Mouse (Mus musculus) forebrain, embryonic 14.5 days (tissue): Measurements from ENCODE around the gene Snapc5. TPM values are rescaled to one million over a fixed set of nuclear protein-coding genes. Genes with fewer than 3 reads are reported as not detected.
"Not testable (repeated sequence)": the region's sequence is repeated elsewhere in the genome, so short reads cannot be mapped to it uniquely, and the experiment has no call there.

Experiments used
- ATAC-seq: fragments of 200-750 bp; cut with Nextera tagmentation; 2 replicates; pipeline ENCODE4 v1.8.0; 2017; ENCODE audit warnings: mild to moderate bottlenecking, moderate library complexity
- DNase-seq: peaks from one replicate; pipeline ENCODE4 v3.0.0-alpha.2; 2015; ENCODE audit warnings: low spot score
- H3K27ac ChIP-seq: fragments of 300-500 bp; sonication (generic); 2 replicates; pipeline ENCODE4 v1.5.1; 2014; ENCODE audit warnings: low read depth, mild to moderate bottlenecking, control low read depth, low read length, moderate library complexity
- H3K27me3 ChIP-seq: fragments of 300-500 bp; sonication (generic); replicated peaks from 2 replicates; pipeline ENCODE4 v1.6.1; 2014; ENCODE audit warnings: low read length, control low read depth, mixed read lengths; ENCODE audit not compliant: control insufficient read depth, insufficient read depth
- H3K36me3 ChIP-seq: fragments of 300-500 bp; sonication (generic); 2 replicates; pipeline ENCODE4 v1.6.1; 2014; ENCODE audit warnings: low read length, control low read depth; ENCODE audit not compliant: control insufficient read depth, insufficient read depth
- H3K4me1 ChIP-seq: fragments of 300-500 bp; sonication (generic); 2 replicates; pipeline ENCODE4 v1.6.1; 2014; ENCODE audit warnings: antibody characterized with exemption, low read length, control low read depth; ENCODE audit not compliant: control insufficient read depth, insufficient read depth
- H3K4me2 ChIP-seq: fragments of 300-500 bp; sonication (generic); 2 replicates; pipeline ENCODE4 v1.6.1; 2014; ENCODE audit warnings: mild to moderate bottlenecking, control low read depth, low read length
- H3K4me3 ChIP-seq: fragments of 300-500 bp; sonication (generic); 2 replicates; pipeline ENCODE4 v1.5.1; 2014; ENCODE audit warnings: low read depth, low read length, control low read depth
- H3K9ac ChIP-seq: fragments of 300-500 bp; sonication (generic); 2 replicates; pipeline ENCODE4 v1.6.1; 2014; ENCODE audit warnings: mild to moderate bottlenecking, low read length, control low read depth, moderate library complexity
- H3K9me3 ChIP-seq: fragments of 300-500 bp; sonication (generic); replicated peaks from 2 replicates; pipeline ENCODE4 v1.6.1; 2016; ENCODE audit warnings: low read length, control low read depth, mixed read lengths; ENCODE audit not compliant: control insufficient read depth
- WGBS: fragments of 180-500 bp; shearing (Covaris S2); extraction: QIAGEN DNeasy Blood & Tissue Kit; methylation state at CpG from one replicate; pipeline ENCODE4 v1.1.7; 2014; 5-methylcytosine and 5-hydroxymethylcytosine counted together
- polyA plus RNA-seq: library from polyadenylated mRNA; unstranded; fragments of >200 nt; fragmentation: Nextera tagmentation; extraction: Ambion mirVana; gene quantifications from 2 replicates; pipeline ENCODE4 v1.2.1, GENCODE M21; 2014

Snapc5 gene
- 21.3 and 24.3 TPM in 2 replicates for polyA plus RNA-seq

GRCm38 (mm10) chr9:64178974-64179646, at the start of gene Snapc5:
TSS of gene Snapc5 (plus strand) at chr9:64179274.
- Histone ChIP-seq H3K36me3 (peaks cover 76% of the 10 kb centered on the region), H3K27ac (peak within 1 kb of the TSS; percentile 80), H3K9ac (peak within 1 kb of the TSS; percentile 73), H3K9me3 (no peaks in the 10 kb centered on the region), H3K27me3 (no peaks in the 10 kb centered on the region), H3K4me2 (peak within 1 kb of the TSS; percentile 66), H3K4me3 (peak within 1 kb of the TSS; percentile 64), H3K4me1 (peaks cover 13% of the 10 kb centered on the region)
- ATAC-seq: peak; percentile 96
- peak; percentile 97 for DNase-seq
- WGBS: under 1% methylated on average over 35 of the region's 35 CpGs

- H3K36me3 ChIP-seq: no peaks in the 10 kb centered on the region
- ATAC-seq (no peak), DNase-seq (no peak)
- no peak overlapping the region for H3K4me3 ChIP-seq
- H3K9me3 ChIP-seq: no peaks in the 10 kb centered on the region
- no peak overlapping the region for H3K4me2 ChIP-seq
- WGBS: 88% methylated on average over 6 of the region's 6 CpGs
- no peak overlapping the region for H3K27ac ChIP-seq
- H3K9ac ChIP-seq: no peak overlapping the region
- H3K4me1 ChIP-seq: no peaks in the 10 kb centered on the region
- no peaks in the 10 kb centered on the region for H3K27me3 ChIP-seq
Observed at GRCm38 (mm10) chr9:64131623-64132022, 47.5 kb upstream of the Snapc5 start.

GRCm38 (mm10) chr9:64138896-64139295, 40.2 kb upstream of the Snapc5 start:
- WGBS: 9% methylated on average over 6 of the region's 6 CpGs
- not testable (repeated sequence) for H3K9ac ChIP-seq, ATAC-seq, H3K27me3 ChIP-seq, H3K27ac ChIP-seq, H3K4me2 ChIP-seq, H3K9me3 ChIP-seq, H3K4me1 ChIP-seq, H3K4me3 ChIP-seq
- peak; percentile 68 for DNase-seq
- H3K36me3 ChIP-seq: peaks cover 20% of the 10 kb centered on the region; the same call in 1 of the 2 replicates

GRCm38 (mm10) chr9:64139879-64140278, 39.2 kb upstream of the Snapc5 start:
- no peak overlapping the region for H3K4me3 ChIP-seq
- no peaks in the 10 kb centered on the region for H3K27me3 ChIP-seq
- H3K4me1 ChIP-seq: no peaks in the 10 kb centered on the region
- no peak overlapping the region for H3K9ac ChIP-seq
- no peaks in the 10 kb centered on the region for H3K9me3 ChIP-seq
- no peak overlapping the region for H3K27ac ChIP-seq
- no peak for ATAC-seq
- DNase-seq: no peak
- WGBS: 92% methylated on average over 9 of the region's 9 CpGs
- peaks cover 20% of the 10 kb centered on the region; the same call in 1 of the 2 replicates for H3K36me3 ChIP-seq
- H3K4me2 ChIP-seq: no peak overlapping the region

GRCm38 (mm10) chr9:64156641-64157040, 22.4 kb upstream of the Snapc5 start:
- ATAC-seq: no peak
- Histone ChIP-seq H3K27me3 (no peaks in the 10 kb centered on the region), H3K4me1 (no peaks in the 10 kb centered on the region), H3K36me3 (peaks cover 27% of the 10 kb centered on the region), H3K27ac (no peak overlapping the region), H3K4me3 (no peak overlapping the region), H3K4me2 (no peak overlapping the region), H3K9me3 (no peaks in the 10 kb centered on the region), H3K9ac (no peak overlapping the region)
- no peak for DNase-seq
- WGBS: 95% methylated on average over 1 of the region's 1 CpGs

- DNase-seq: no peak
- H3K4me2 ChIP-seq: no peak overlapping the region
- H3K27me3 ChIP-seq: no peaks in the 10 kb centered on the region
- 92% methylated on average over 5 of the region's 5 CpGs for WGBS
- no peak overlapping the region for H3K4me3 ChIP-seq
- no peaks in the 10 kb centered on the region for H3K4me1 ChIP-seq
- no peak overlapping the region for H3K27ac ChIP-seq
- no peaks in the 10 kb centered on the region for H3K9me3 ChIP-seq
- no peak overlapping the region for H3K9ac ChIP-seq
- ATAC-seq: no peak
- peaks cover 28% of the 10 kb centered on the region for H3K36me3 ChIP-seq
Observed at GRCm38 (mm10) chr9:64160471-64160870, 18.6 kb upstream of the Snapc5 start.

GRCm38 (mm10) chr9:64169967-64170366, 9.1 kb upstream of the Snapc5 start:
- WGBS: 92% methylated on average over 3 of the region's 3 CpGs
- not testable (repeated sequence) for H3K4me3 ChIP-seq, H3K27me3 ChIP-seq, H3K27ac ChIP-seq, H3K36me3 ChIP-seq, DNase-seq, H3K9me3 ChIP-seq, H3K9ac ChIP-seq, H3K4me2 ChIP-seq, H3K4me1 ChIP-seq, ATAC-seq

- Histone ChIP-seq H3K27ac (peak overlapping the region; percentile 72), H3K36me3 (peaks cover 23% of the 10 kb centered on the region), H3K9me3 (no peaks in the 10 kb centered on the region), H3K4me3 (peak overlapping the region; percentile 72), H3K4me2 (peak overlapping the region; percentile 72), H3K9ac (peak overlapping the region; percentile 81), H3K4me1 (peaks cover 8% of the 10 kb centered on the region; the same call in 1 of the 2 replicates), H3K27me3 (no peaks in the 10 kb centered on the region)
- DNase-seq: no peak
- no peak; the same call in none of the 2 replicates for ATAC-seq
- WGBS: 4% methylated on average over 18 of the region's 18 CpGs
Observed at GRCm38 (mm10) chr9:64172145-64172815, 6.8 kb upstream of the Snapc5 start.
